Mouse (Mus musculus): ENCODE data around the gene Itm2c.

DNA sequence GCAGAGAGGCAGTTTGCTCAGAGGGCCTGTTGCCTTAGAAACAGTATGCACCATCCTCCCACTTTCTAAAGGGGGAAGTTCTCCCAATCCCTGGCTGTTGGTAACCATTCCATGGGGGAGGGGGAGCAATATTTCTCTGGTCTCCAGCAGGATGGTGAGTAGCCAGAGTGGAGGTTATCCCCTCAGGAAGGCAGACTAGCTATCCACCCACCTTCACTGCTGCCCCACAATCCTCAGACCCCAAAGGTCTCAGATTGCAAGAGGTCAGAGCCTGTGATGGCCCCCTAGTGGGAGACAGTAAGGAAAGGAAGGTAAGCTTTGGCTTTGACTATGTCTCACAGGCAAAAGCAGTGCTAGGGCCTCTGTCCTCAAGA lies 5.3 kb downstream of the Itm2c start:
- TF ChIP-seq POLR2A (IDR thresholded peaks at IDR 0.05; ENCODE audit: control insufficient read depth, low read depth, low read length) (no peak), CTCF (IDR thresholded peaks at IDR 0.05; ENCODE audit: control insufficient read depth, insufficient read depth, insufficient replicate concordance, low read depth, low read length) (no peak)

All from testis, adult 2 months (tissue).